Mouse (Mus musculus) hindbrain, embryonic 11.5 days (tissue): Measurements from ENCODE around the gene Rsc1a1. TPM values are rescaled to one million over a fixed set of nuclear protein-coding genes. Genes with fewer than 3 reads are reported as not detected.

Source experiments
- ATAC-seq: fragments of 200-750 bp; cut with Nextera tagmentation; 2 replicates; pipeline ENCODE4 v1.8.0; 2017; ENCODE audit warnings: mild to moderate bottlenecking, moderate TSS enrichment, moderate library complexity; ENCODE audit not compliant: low FRiP score
- DNase-seq: peaks from one replicate; pipeline ENCODE4 v3.0.0-alpha.2; 2015; ENCODE audit warnings: low spot score
- H3K27ac ChIP-seq: fragments of 300-500 bp; sonication (generic); 2 replicates; pipeline ENCODE4 v1.5.1; 2014; ENCODE audit warnings: mild to moderate bottlenecking, low read depth, low read length
- H3K27me3 ChIP-seq: fragments of 300-500 bp; sonication (generic); 2 replicates; pipeline ENCODE4 v1.6.1; 2014; ENCODE audit warnings: mild to moderate bottlenecking, low read length, moderate library complexity, mixed read lengths; ENCODE audit not compliant: control insufficient read depth, insufficient read depth
- H3K36me3 ChIP-seq: fragments of 300-500 bp; sonication (generic); 2 replicates; pipeline ENCODE4 v1.6.1; 2014; ENCODE audit warnings: mild to moderate bottlenecking, low read length, moderate library complexity, mixed read lengths; ENCODE audit not compliant: control insufficient read depth, insufficient read depth
- H3K4me1 ChIP-seq: fragments of 300-500 bp; sonication (generic); replicated peaks from 2 replicates; pipeline ENCODE4 v1.6.1; 2014; ENCODE audit warnings: low read length, mixed read lengths; ENCODE audit not compliant: control insufficient read depth, insufficient read depth
- H3K4me2 ChIP-seq: fragments of 300-500 bp; sonication (generic); replicated peaks from 2 replicates; pipeline ENCODE4 v1.6.1; 2014; ENCODE audit warnings: mild to moderate bottlenecking, low read depth, low read length
- H3K4me3 ChIP-seq: fragments of 300-500 bp; sonication (generic); 2 replicates; pipeline ENCODE4 v1.5.1; 2014; ENCODE audit warnings: low read depth, low read length
- H3K9ac ChIP-seq: fragments of 300-500 bp; sonication (generic); 2 replicates; pipeline ENCODE4 v1.6.1; 2014; ENCODE audit warnings: low read depth, low read length
- H3K9me3 ChIP-seq: fragments of 300-500 bp; sonication (generic); 2 replicates; pipeline ENCODE4 v1.6.1; 2016; ENCODE audit warnings: low read length; ENCODE audit not compliant: control insufficient read depth
- whole genome bisulfite sequencing: fragments of 180-500 bp; shearing (Covaris S2); extraction: QIAGEN DNeasy Blood & Tissue Kit; methylation state at CpG from one replicate; pipeline ENCODE4 v1.1.7; 2014; 5-methylcytosine and 5-hydroxymethylcytosine counted together
- polyA plus RNA-seq: library from polyadenylated mRNA; unstranded; fragments of >200 nt; fragmentation: Nextera tagmentation; extraction: Ambion mirVana; gene quantifications from 2 replicates; pipeline ENCODE4 v1.2.1, GENCODE M21; 2014

The Rsc1a1 gene
- polyA plus RNA-seq: 1.9 and 2.0 TPM in 2 replicates

GRCm38 (mm10) chr4:141685499-141685898 is at the start of gene Rsc1a1:
TSS of gene Rsc1a1 (minus strand) at chr4:141685599.
- H3K36me3 ChIP-seq: 0 out of 2 replicates have a peak, but pooled peaks cover 4% of the 10 kb centered on the region
- H3K4me3 ChIP-seq: no peak within 1 kb of the TSS
- WGBS: 92% methylated on average over 6 of the region's 6 CpGs
- H3K9me3 ChIP-seq: no peaks in the 10 kb centered on the region
- no peak for DNase-seq
- H3K27me3 ChIP-seq: no peaks in the 10 kb centered on the region
- no peak within 1 kb of the TSS for H3K27ac ChIP-seq
- H3K4me2 ChIP-seq: no peak within 1 kb of the TSS
- H3K9ac ChIP-seq: no peak within 1 kb of the TSS
- no peak for ATAC-seq
- no peaks in the 10 kb centered on the region for H3K4me1 ChIP-seq

DNA sequence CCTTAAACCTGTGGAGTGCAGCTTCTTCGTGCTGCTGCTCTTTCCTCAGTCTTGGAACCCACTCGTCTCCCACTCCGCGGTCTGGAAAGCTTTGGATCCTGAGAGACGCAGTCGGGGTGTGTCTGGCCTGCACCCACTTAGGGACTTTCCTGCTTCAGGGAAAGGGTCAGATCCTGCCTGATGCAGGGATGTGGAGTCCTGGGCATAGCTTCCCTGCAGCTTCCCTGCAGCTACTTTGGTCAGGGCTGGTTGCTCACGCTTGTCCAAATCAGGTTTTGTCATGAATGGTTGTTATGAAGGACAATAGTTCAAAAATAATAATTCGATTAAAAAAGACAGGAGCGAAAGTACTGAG is 49.8 kb upstream of the Rsc1a1 start:
- WGBS: 24% methylated on average over 9 of the region's 9 CpGs
- Histone ChIP-seq H3K4me1 (no peaks in the 10 kb centered on the region), H3K4me2 (peak overlapping the region; percentile 55), H3K27me3 (no peaks in the 10 kb centered on the region), H3K9ac (peak overlapping the region; percentile 8; the same call in 1 of the 2 replicates), H3K27ac (no peak overlapping the region), H3K4me3 (peak overlapping the region; percentile 34), H3K9me3 (no peaks in the 10 kb centered on the region), H3K36me3 (no peaks in the 10 kb centered on the region)
- DNase-seq (no peak), ATAC-seq (no peak)

- no peak overlapping the region for H3K27ac ChIP-seq
- peak overlapping the region; percentile 34 for H3K4me3 ChIP-seq
- peak; percentile 98 for ATAC-seq
- H3K4me2 ChIP-seq: peak overlapping the region; percentile 55
- WGBS: 7% methylated on average over 24 of the region's 24 CpGs
- no peaks in the 10 kb centered on the region for H3K4me1 ChIP-seq
- no peaks in the 10 kb centered on the region for H3K27me3 ChIP-seq
- peak overlapping the region; percentile 57 for H3K9ac ChIP-seq
- no peaks in the 10 kb centered on the region for H3K36me3 ChIP-seq
- no peaks in the 10 kb centered on the region for H3K9me3 ChIP-seq
- peak; percentile 93 for DNase-seq
Observed at GRCm38 (mm10) chr4:141734446-141735205, 49.2 kb upstream of the Rsc1a1 start.

DNA sequence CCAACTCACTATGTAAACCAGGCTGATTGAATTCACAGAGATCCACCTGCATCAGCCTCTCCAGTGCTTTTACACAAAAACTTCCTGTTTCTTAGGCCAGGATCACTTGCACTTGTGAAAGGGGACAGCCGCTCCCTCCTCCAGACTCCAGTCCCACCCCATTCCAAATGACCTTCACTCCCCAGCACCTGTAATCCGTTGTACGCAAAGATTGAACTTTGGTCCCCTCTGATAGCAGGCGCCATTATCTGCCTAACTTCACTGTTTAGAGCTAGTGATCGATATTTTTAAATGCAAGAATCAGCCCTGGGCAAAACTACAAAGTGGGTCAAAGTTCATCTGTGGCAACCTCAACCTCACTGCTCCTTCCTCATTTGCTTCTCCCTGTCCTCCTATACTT is 46.4 kb upstream of the Rsc1a1 start:
- Histone ChIP-seq H3K9ac (no peak overlapping the region), H3K27me3 (no peaks in the 10 kb centered on the region), H3K9me3 (no peaks in the 10 kb centered on the region), H3K4me2 (no peak overlapping the region), H3K4me3 (no peak overlapping the region), H3K4me1 (no peaks in the 10 kb centered on the region), H3K27ac (no peak overlapping the region), H3K36me3 (no peaks in the 10 kb centered on the region)
- DNase-seq (no peak), ATAC-seq (no peak)
- WGBS: 80% methylated on average over 5 of the region's 5 CpGs

GRCm38 (mm10) chr4:141730401-141730800 is 45.0 kb upstream of the Rsc1a1 start:
- no peak for DNase-seq
- Histone ChIP-seq H3K4me3 (no peak overlapping the region), H3K9ac (no peak overlapping the region), H3K4me2 (no peak overlapping the region), H3K36me3 (no peaks in the 10 kb centered on the region), H3K27ac (no peak overlapping the region), H3K9me3 (no peaks in the 10 kb centered on the region), H3K27me3 (no peaks in the 10 kb centered on the region), H3K4me1 (no peaks in the 10 kb centered on the region)
- 87% methylated on average over 13 of the region's 13 CpGs for WGBS
- ATAC-seq: no peak

DNA sequence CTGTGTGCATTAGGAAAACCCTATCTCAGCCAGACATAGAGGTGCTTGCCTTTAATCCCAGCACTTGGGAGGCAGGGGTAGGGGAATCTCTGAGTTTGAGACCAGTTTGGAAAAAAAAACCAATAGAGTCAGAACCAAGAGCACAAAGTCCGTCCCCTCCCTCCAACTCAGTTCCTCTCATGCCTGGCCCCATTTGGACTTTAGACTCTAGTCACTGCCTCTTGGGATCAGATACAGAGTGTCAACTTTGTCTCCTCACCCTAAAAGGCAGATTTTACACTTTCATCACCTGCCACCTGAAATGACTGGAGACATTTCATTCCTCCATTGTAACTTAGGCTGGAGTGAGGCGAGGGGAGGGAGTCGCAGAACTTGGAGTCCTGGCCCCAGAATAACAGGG is 43.9 kb upstream of the Rsc1a1 start:
- 85% methylated on average over 3 of the region's 3 CpGs for WGBS
- Histone ChIP-seq H3K9me3 (no peaks in the 10 kb centered on the region), H3K27me3 (no peaks in the 10 kb centered on the region), H3K4me3 (no peak overlapping the region), H3K4me2 (no peak overlapping the region), H3K9ac (no peak overlapping the region), H3K27ac (no peak overlapping the region), H3K36me3 (no peaks in the 10 kb centered on the region), H3K4me1 (no peaks in the 10 kb centered on the region)
- ATAC-seq: no peak
- no peak for DNase-seq

GRCm38 (mm10) chr4:141725738-141726137 is 40.3 kb upstream of the Rsc1a1 start:
- no peaks in the 10 kb centered on the region for H3K9me3 ChIP-seq
- 0 out of 2 replicates have a peak, but pooled peaks cover 2% of the 10 kb centered on the region for H3K4me1 ChIP-seq
- H3K36me3 ChIP-seq: no peaks in the 10 kb centered on the region
- no peak for ATAC-seq
- no peak for DNase-seq
- 66% methylated on average over 3 of the region's 3 CpGs for WGBS
- H3K9ac ChIP-seq: no peak overlapping the region
- no peaks in the 10 kb centered on the region for H3K27me3 ChIP-seq
- no peak overlapping the region for H3K4me3 ChIP-seq
- H3K27ac ChIP-seq: no peak overlapping the region
- H3K4me2 ChIP-seq: no peak overlapping the region

- H3K36me3 ChIP-seq: no peaks in the 10 kb centered on the region
- H3K9me3 ChIP-seq: no peaks in the 10 kb centered on the region
- H3K4me3 ChIP-seq: no peak overlapping the region
- 0 out of 2 replicates have a peak, but pooled peaks cover 2% of the 10 kb centered on the region for H3K4me1 ChIP-seq
- 84% methylated on average over 5 of the region's 5 CpGs for WGBS
- H3K4me2 ChIP-seq: no peak overlapping the region
- ATAC-seq: no peak
- no peaks in the 10 kb centered on the region for H3K27me3 ChIP-seq
- no peak for DNase-seq
- no peak overlapping the region for H3K27ac ChIP-seq
- no peak overlapping the region for H3K9ac ChIP-seq
Observed at GRCm38 (mm10) chr4:141725277-141725676, 39.9 kb upstream of the Rsc1a1 start.

- H3K4me2 ChIP-seq: no peak overlapping the region
- 72% methylated on average over 11 of the region's 11 CpGs for WGBS
- H3K36me3 ChIP-seq: no peaks in the 10 kb centered on the region
- no peak overlapping the region for H3K9ac ChIP-seq
- no peak overlapping the region for H3K4me3 ChIP-seq
- DNase-seq (no peak), ATAC-seq (no peak)
- H3K4me1 ChIP-seq: 0 out of 2 replicates have a peak, but pooled peaks cover 2% of the 10 kb centered on the region
- no peaks in the 10 kb centered on the region for H3K27me3 ChIP-seq
- H3K9me3 ChIP-seq: no peaks in the 10 kb centered on the region
- H3K27ac ChIP-seq: no peak overlapping the region
Observed at GRCm38 (mm10) chr4:141724594-141724993, 39.2 kb upstream of the Rsc1a1 start.
